Mouse (Mus musculus) CH12.LX (cell line): ENCODE data around the gene Nudt16l1. TPM values are rescaled to one million over a fixed set of nuclear protein-coding genes. Genes with fewer than 3 reads are reported as not detected.
A peak's percentile ranks its signal among the peaks of the same experiment; 100 is the strongest.

Experiments used
- DNase-seq: peaks from one replicate; pipeline ENCODE4 v3.0.0-alpha.2; 2013; ENCODE audit errors: extremely low read depth
- H3K27ac ChIP-seq: 2 replicates; pipeline ENCODE4 v1.5.1; 2012; ENCODE audit warnings: low read depth, mild to moderate bottlenecking, control low read depth, moderate library complexity; ENCODE audit not compliant: insufficient read depth
- H3K27me3 ChIP-seq: replicated peaks from 2 replicates; pipeline ENCODE3; 2012; ENCODE audit warnings: inconsistent platforms
- H3K36me3 ChIP-seq, 2 experiments: replicated peaks in 1 of 2; 2 replicates each; pipeline versions ENCODE3 to v1.6.1; 2012; ENCODE audit warnings: inconsistent platforms in 1 of 2, low read length in 1 of 2, mild to moderate bottlenecking in 1 of 2, mixed read lengths in 1 of 2, moderate library complexity in 1 of 2; ENCODE audit not compliant: control insufficient read depth in 1 of 2, insufficient read depth in 1 of 2
- H3K4me1 ChIP-seq, 2 experiments: 2 replicates each; pipeline ENCODE4 v1.6.1; 2012; ENCODE audit warnings: inconsistent platforms in 1 of 2, moderate library complexity in 1 of 2; ENCODE audit not compliant: insufficient read depth in 2 of 2, control insufficient read depth in 1 of 2
- H3K4me2 ChIP-seq: 2 replicates; pipeline ENCODE4 v1.6.1; 2012; ENCODE audit warnings: low read depth, mild to moderate bottlenecking, control low read depth; ENCODE audit not compliant: poor library complexity, insufficient read depth, severe bottlenecking
- H3K4me3 ChIP-seq, 3 experiments: fragments of 150-350 bp in 1 of 3; sonication (generic) in 1 of 3; replicated peaks in 1 of 3; 2 replicates each; pipeline versions ENCODE3 to v1.5.1; 2011 to 2012; ENCODE audit warnings: low read depth in 2 of 3, low read length in 2 of 3, mild to moderate bottlenecking in 2 of 3, moderate library complexity in 2 of 3, control low read depth in 1 of 3, improper control_type of control experiment in 1 of 3, inconsistent platforms in 1 of 3, mixed read lengths in 1 of 3; ENCODE audit not compliant: poor library complexity in 1 of 3
- H3K79me2 ChIP-seq: replicated peaks from 2 replicates; pipeline ENCODE4 v1.6.1; 2012; ENCODE audit warnings: mild to moderate bottlenecking, moderate library complexity; ENCODE audit not compliant: control insufficient read depth, poor library complexity, insufficient read depth, severe bottlenecking; ENCODE audit errors: extremely low read depth
- H3K9ac ChIP-seq: 2 replicates; pipeline ENCODE4 v1.6.1; 2012; ENCODE audit warnings: low read depth, mild to moderate bottlenecking, control low read depth, moderate library complexity; ENCODE audit not compliant: insufficient read depth
- H3K9me3 ChIP-seq: replicated peaks from 2 replicates; pipeline ENCODE3; 2012; ENCODE audit warnings: low read length, inconsistent platforms, mixed read lengths
- CHD2 ChIP-seq: IDR thresholded peaks from 2 replicates; pipeline ENCODE4 v1.6.1; 2011; ENCODE audit warnings: low read length, improper control_type of control experiment
- CTCF ChIP-seq, 2 experiments: IDR thresholded peaks in 1 of 2; conservative IDR thresholded peaks in 1 of 2; 2 replicates each; pipeline ENCODE4 v1.5.1; 2011 to 2012; ENCODE audit warnings: low read depth in 2 of 2, low read length in 2 of 2, improper control_type of control experiment in 1 of 2, inconsistent platforms in 1 of 2, mild to moderate bottlenecking in 1 of 2, moderate library complexity in 1 of 2
- EP300 ChIP-seq: IDR thresholded peaks from 2 replicates; pipeline ENCODE4 v1.6.1; 2011; ENCODE audit warnings: low read length, improper control_type of control experiment
- ETS1 ChIP-seq: conservative IDR thresholded peaks from 2 replicates; pipeline ENCODE4 v1.6.1; 2012; ENCODE audit warnings: low read depth, mild to moderate bottlenecking, inconsistent platforms, low read length, improper control_type of control experiment, moderate library complexity
- IRF4 ChIP-seq: IDR thresholded peaks from 2 replicates; pipeline ENCODE4 v1.6.1; 2014; ENCODE audit warnings: low read depth, mild to moderate bottlenecking, inconsistent platforms, low read length, improper control_type of control experiment
- JUN ChIP-seq: IDR thresholded peaks from 2 replicates; pipeline ENCODE4 v1.6.1; 2011; ENCODE audit warnings: low read depth, mild to moderate bottlenecking, low read length, improper control_type of control experiment, moderate library complexity; ENCODE audit not compliant: insufficient read depth
- JUND ChIP-seq: conservative IDR thresholded peaks from 2 replicates; pipeline ENCODE4 v1.6.1; 2011; ENCODE audit warnings: low read depth, low read length, improper control_type of control experiment
- MAZ ChIP-seq: IDR thresholded peaks from 2 replicates; pipeline ENCODE4 v1.6.1; 2012; ENCODE audit warnings: low read depth, mild to moderate bottlenecking, inconsistent platforms, low read length, improper control_type of control experiment, moderate library complexity
- MEF2A ChIP-seq: IDR thresholded peaks from 2 replicates; pipeline ENCODE4 v1.6.1; 2014; ENCODE audit warnings: low read depth, mild to moderate bottlenecking, inconsistent platforms, low read length, improper control_type of control experiment, borderline replicate concordance
- MYC ChIP-seq: IDR thresholded peaks from 2 replicates; pipeline ENCODE4 v1.6.1; 2011; ENCODE audit warnings: low read depth, mild to moderate bottlenecking, improper control_type of control experiment, low read length
- NELFE ChIP-seq: IDR thresholded peaks from 2 replicates; pipeline ENCODE4 v1.6.1; 2011; ENCODE audit warnings: low read depth, low read length, improper control_type of control experiment
- RAD21 ChIP-seq: IDR thresholded peaks from 2 replicates; pipeline ENCODE4 v1.6.1; 2011; ENCODE audit warnings: low read depth, mild to moderate bottlenecking, low read length, improper control_type of control experiment, moderate library complexity
- SIN3A ChIP-seq: IDR thresholded peaks from 2 replicates; pipeline ENCODE4 v1.6.1; 2012; ENCODE audit warnings: low read length, improper control_type of control experiment, inconsistent platforms
- TCF12 ChIP-seq: IDR thresholded peaks from 2 replicates; pipeline ENCODE4 v1.6.1; 2014; ENCODE audit warnings: low read depth, mild to moderate bottlenecking, inconsistent platforms, low read length, improper control_type of control experiment
- USF2 ChIP-seq: conservative IDR thresholded peaks from 2 replicates; pipeline ENCODE4 v1.6.1; 2011; ENCODE audit warnings: low read depth, low read length, improper control_type of control experiment
- ZMIZ1 ChIP-seq: IDR thresholded peaks from 2 replicates; pipeline ENCODE4 v1.6.1; 2012; ENCODE audit warnings: low read depth, mild to moderate bottlenecking, inconsistent platforms, low read length, improper control_type of control experiment
- dilution Hi-C: fragments of 300-500 bp; cut with MboI; formaldehyde crosslinking; loops from 2 replicates; pipeline ENCODE4 v1.14.3; 2020; ENCODE audit warnings: low sequenced_read_pairs; ENCODE audit not compliant: extremely low pct_unique_long_range_greater_than_20kb, extremely low pct_ligation_motif_present
- in situ Hi-C: fragments of 300-500 bp; cut with MboI; formaldehyde crosslinking; loops from 3 replicates; pipeline ENCODE4 v1.14.3; 2019; ENCODE audit warnings: low sequenced_read_pairs, low pct_ligation_motif_present, low pct_unique_long_range_greater_than_20kb, mixed read lengths
- polyA plus RNA-seq: library from polyadenylated mRNA; unstranded; fragments of >175 nt; gene quantifications from 2 replicates; pipeline ENCODE4 v1.2.1, GENCODE M21; 2012; ENCODE audit warnings: low read depth; ENCODE audit not compliant: insufficient read length
- total RNA-seq, 2 experiments: library from RNA; depleted of rRNA; stranded (reverse); fragments of 300-350 nt in 1 of 2; fragments of >200 nt in 1 of 2; gene quantifications; 2 replicates each; pipeline ENCODE4 v1.2.3; 2012 to 2014

Nudt16l1 gene
- total and polyA plus RNA-seq, 3 experiments: 36.3 to 101 (median 65.7) TPM

- Histone ChIP-seq H3K9ac (no peak overlapping the region), H3K9me3 (no peaks in the 10 kb centered on the region), H3K4me1 (peaks cover 39 to 70% of the 10 kb centered on the region in 2 experiments), H3K27me3 (no peaks in the 10 kb centered on the region), H3K36me3 (peaks cover 11 to 17% of the 10 kb centered on the region in 2 experiments), H3K4me3 (no peak overlapping the region), H3K27ac (no peak overlapping the region), H3K79me2 (no peaks in the 10 kb centered on the region), H3K4me2 (no peak overlapping the region)
- in situ Hi-C loops (no loop called here), dilution Hi-C loops (no loop called here)
- peak; percentile 46 for DNase-seq
- TF ChIP-seq CTCF (conservative IDR thresholded peaks at IDR 0.05 in 1 of 2, IDR thresholded peaks at IDR 0.05 in 1 of 2; ENCODE audit: low read depth in 2 of 2, low read length in 2 of 2) (peak; percentile 56 to 62), RAD21 (peak; percentile 26), SIN3A (no peak), MYC (peak; percentile 62; the same call in 1 of the 2 replicates), ZMIZ1 (no peak)
Measured at GRCm38 (mm10) chr16:4909745-4910144, 28.8 kb upstream of the Nudt16l1 start.

GRCm38 (mm10) chr16:4910758-4911157 lies 27.8 kb upstream of the Nudt16l1 start:
- dilution Hi-C loops: no loop called here
- TF ChIP-seq MEF2A: peak; percentile 51; the same call in 1 of the 2 replicates
- TF ChIP-seq NELFE: peak; percentile 14; the same call in 1 of the 2 replicates
- TF ChIP-seq MAZ: peak; percentile 53; the same call in 1 of the 2 replicates
- TF ChIP-seq SIN3A: 0 out of 2 replicates have a peak, but pooled peaks have one; percentile 38
- TF ChIP-seq IRF4: peak; percentile 62; the same call in 1 of the 2 replicates
- TF ChIP-seq TCF12: peak; percentile 48; the same call in 1 of the 2 replicates
- peak; percentile 43; the same call in 1 of the 2 replicates for TF ChIP-seq ETS1
- 0 out of 2 replicates have a peak, but pooled peaks have one; percentile 20 for TF ChIP-seq MYC
- TF ChIP-seq USF2: no peak
- TF ChIP-seq JUND: no peak
- TF ChIP-seq CHD2: no peak
- TF ChIP-seq JUN: no peak
- peak; percentile 34; the same call in 1 of the 2 replicates for TF ChIP-seq EP300
- H3K36me3 ChIP-seq: peaks cover 11 to 23% of the 10 kb centered on the region in 2 experiments
- DNase-seq: peak; percentile 59
- peaks cover 39 to 70% of the 10 kb centered on the region in 2 experiments for H3K4me1 ChIP-seq
- H3K9ac ChIP-seq: 0 out of 2 replicates have a peak overlapping the region, but pooled peaks have one; percentile 7
- peak overlapping the region; percentile 73 for H3K27ac ChIP-seq
- H3K4me2 ChIP-seq: no peak overlapping the region
- H3K9me3 ChIP-seq: no peaks in the 10 kb centered on the region
- H3K79me2 ChIP-seq: no peaks in the 10 kb centered on the region
- in situ Hi-C loops: no loop called here
- H3K27me3 ChIP-seq: no peaks in the 10 kb centered on the region
- H3K4me3 ChIP-seq: peak overlapping the region in 1 of 3 experiments; percentile 5
